Mouse (Mus musculus): ENCODE measurements at regions not wholly inside any gene's neighbourhood (a gene's known extent, or its start where the extent isn't known, plus 50 kb on each side); places are given as distances from the start of the nearest gene placed in this dataset.

- no peak for TF ChIP-seq CTCF (conservative IDR thresholded peaks at IDR 0.05; ENCODE audit: low read length)
- TF ChIP-seq POU5F1 (IDR thresholded peaks at IDR 0.05; ENCODE audit: borderline replicate concordance, low read length) = no peak
- no peak for TF ChIP-seq NANOG (IDR thresholded peaks at IDR 0.05; ENCODE audit: borderline replicate concordance, low read length)
These were observed 252.9 kb downstream of the Etnk1 start for GRCm38 (mm10) chr6:143419872-143420271.
